Mouse (Mus musculus) cerebellum, adult 2 months (tissue): ENCODE data around the gene Hnrnpm.

Experiments
- CTCF ChIP-seq: fragments of 200-500 bp; IDR thresholded peaks from 2 replicates; pipeline ENCODE4 v1.5.1; 2011; ENCODE audit warnings: low read depth, mild to moderate bottlenecking, control low read depth, low read length, moderate library complexity, borderline replicate concordance; ENCODE audit not compliant: insufficient read depth
- POLR2A ChIP-seq: fragments of 200-500 bp; IDR thresholded peaks from 2 replicates; pipeline ENCODE4 v1.6.1; 2011; ENCODE audit warnings: low read length, control low read depth, borderline replicate concordance; ENCODE audit not compliant: insufficient read depth

GRCm38 (mm10) chr17:33684671-33685231 lies 1.9 kb downstream of the Hnrnpm start:
- TF ChIP-seq CTCF = 0 out of 2 replicates have a peak, but pooled peaks have one; percentile 2
- no peak for TF ChIP-seq POLR2A
